Mouse (Mus musculus): ENCODE measurements around the gene Larp1. TPM values are rescaled to one million over a fixed set of nuclear protein-coding genes. Genes with fewer than 3 reads are reported as not detected.
A peak's percentile ranks its signal among the peaks of the same experiment; 100 is the strongest.
"Not testable (repeated sequence)": the region's sequence is repeated elsewhere in the genome, so short reads cannot be mapped to it uniquely, and the experiment has no call there.

The Larp1 gene
- polyA plus RNA-seq, 1 experiment from 2014 or later: 14.0 TPM

DNA sequence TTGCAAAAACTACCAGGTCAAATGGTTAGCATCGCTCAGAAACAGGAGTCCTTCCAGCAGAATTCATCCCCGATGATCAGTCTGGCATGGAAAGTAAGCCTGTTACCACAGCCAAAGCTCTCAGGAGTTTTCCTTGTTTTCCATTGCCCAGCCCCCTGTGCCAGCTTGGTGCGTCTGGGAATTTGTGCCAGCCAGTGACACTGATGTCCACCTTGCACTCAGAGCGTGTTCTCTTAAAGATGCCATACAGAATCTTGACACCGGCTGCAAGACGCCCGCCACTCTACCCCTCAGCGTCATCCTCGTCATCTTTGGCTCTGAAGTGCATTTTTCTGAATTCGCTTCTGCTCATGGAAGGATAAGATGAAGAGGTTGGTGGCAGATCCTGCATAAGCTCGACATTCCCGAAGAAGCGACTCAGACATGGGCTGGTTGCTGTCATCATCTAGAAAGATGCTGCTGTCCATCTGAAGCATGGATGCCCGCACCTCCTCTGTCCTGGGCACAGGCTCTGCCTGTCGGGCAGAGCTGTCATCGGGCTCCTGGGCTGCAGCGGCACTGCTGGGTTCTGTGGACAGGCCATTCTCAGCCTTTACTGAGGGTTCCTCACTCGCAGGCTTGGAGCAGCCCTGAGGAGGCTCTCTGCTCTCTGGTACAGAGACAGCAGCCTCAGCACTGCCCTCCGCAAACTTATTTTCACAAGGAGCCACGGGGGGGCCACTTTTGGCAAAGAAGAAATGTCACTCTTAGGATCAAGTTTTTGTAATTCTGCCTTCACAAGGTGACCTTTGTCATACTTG lies 88.2 kb downstream of the Larp1 start:
- Histone ChIP-seq H3K27ac (no peak overlapping the region), H3K4me2 (ENCODE audit: low read length) (peak overlapping the region; percentile 72), H3K4me3 (replicated peaks; ENCODE audit: low read depth, low read length) (0 out of 2 replicates have a peak overlapping the region, but pooled peaks have one; percentile 37), H3K9ac (ENCODE audit: low read depth, low read length) (no peak overlapping the region), H3K4me1 (replicated peaks; ENCODE audit: insufficient read depth, low read length) (peaks cover 3% of the 10 kb centered on the region; the same call in 1 of the 2 replicates), H3K9me3 (replicated peaks; ENCODE audit: low read length) (no peaks in the 10 kb centered on the region), H3K36me3 (ENCODE audit: insufficient read depth, low read length) (no peaks in the 10 kb centered on the region), H3K27me3 (ENCODE audit: insufficient read depth, low read length) (no peaks in the 10 kb centered on the region)
- no peak for TF ChIP-seq CTCF (IDR thresholded peaks at IDR 0.05; ENCODE audit: low read depth)
- WGBS: 56% methylated on average over 20 of the region's 20 CpGs
- ATAC-seq (replicated peaks; ENCODE audit: low FRiP score, low read depth) (no peak), DNase-seq (ENCODE audit: low spot score) (no peak)

DNA sequence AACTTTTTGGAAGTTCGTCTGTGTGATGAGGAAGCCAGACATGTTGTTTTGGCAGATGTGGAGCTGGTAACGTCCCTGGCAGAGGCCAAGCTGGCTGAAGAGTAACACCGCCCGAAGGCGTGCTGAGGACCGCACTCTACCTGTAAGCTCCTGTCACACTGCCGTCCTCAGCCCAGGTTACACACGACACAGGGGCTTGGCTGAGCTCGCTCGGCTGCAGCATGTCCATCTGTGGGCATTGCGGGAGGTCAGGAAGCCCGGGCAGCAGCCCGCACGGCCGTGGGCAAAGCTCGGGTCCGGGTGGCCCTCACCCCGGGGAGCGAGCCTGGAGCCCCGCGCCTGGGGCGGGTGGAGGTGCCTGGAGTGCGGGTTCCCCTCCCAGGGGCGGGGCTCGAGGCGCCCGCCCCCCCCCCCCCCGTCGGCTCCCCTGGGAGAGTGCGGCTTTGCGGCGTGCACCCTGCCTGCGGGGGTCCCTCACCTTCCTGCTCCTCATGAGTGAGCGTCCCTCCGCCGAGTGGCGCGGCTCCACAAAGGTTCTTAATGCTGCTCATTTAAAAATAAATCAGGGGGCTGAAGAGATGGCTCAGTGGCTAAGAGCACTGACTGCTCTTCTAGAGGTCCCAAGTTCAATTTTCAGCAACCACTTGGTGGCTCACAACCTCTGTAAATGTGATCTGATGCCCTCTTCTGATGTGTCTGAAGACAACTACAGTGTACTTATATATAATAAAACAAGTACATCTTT lies 88.9 kb downstream of the Larp1 start:
- H3K9ac ChIP-seq (ENCODE audit: low read depth, low read length): 0 out of 2 replicates have a peak overlapping the region, but pooled peaks have one; percentile 49
- no peak overlapping the region for H3K27ac ChIP-seq
- H3K27me3 ChIP-seq (ENCODE audit: insufficient read depth, low read length): no peaks in the 10 kb centered on the region
- peak overlapping the region; percentile 37 for H3K4me3 ChIP-seq (replicated peaks; ENCODE audit: low read depth, low read length)
- peaks cover 3% of the 10 kb centered on the region; the same call in 1 of the 2 replicates for H3K4me1 ChIP-seq (replicated peaks; ENCODE audit: insufficient read depth, low read length)
- ATAC-seq (replicated peaks; ENCODE audit: low FRiP score, low read depth): peak; percentile 44
- 3% methylated on average over 29 of the region's 38 CpGs for WGBS
- peak overlapping the region; percentile 72 for H3K4me2 ChIP-seq (ENCODE audit: low read length)
- no peak for TF ChIP-seq CTCF (IDR thresholded peaks at IDR 0.05; ENCODE audit: low read depth)
- H3K36me3 ChIP-seq (ENCODE audit: insufficient read depth, low read length): no peaks in the 10 kb centered on the region
- DNase-seq (ENCODE audit: low spot score): no peak
- H3K9me3 ChIP-seq (replicated peaks; ENCODE audit: low read length): no peaks in the 10 kb centered on the region

DNA sequence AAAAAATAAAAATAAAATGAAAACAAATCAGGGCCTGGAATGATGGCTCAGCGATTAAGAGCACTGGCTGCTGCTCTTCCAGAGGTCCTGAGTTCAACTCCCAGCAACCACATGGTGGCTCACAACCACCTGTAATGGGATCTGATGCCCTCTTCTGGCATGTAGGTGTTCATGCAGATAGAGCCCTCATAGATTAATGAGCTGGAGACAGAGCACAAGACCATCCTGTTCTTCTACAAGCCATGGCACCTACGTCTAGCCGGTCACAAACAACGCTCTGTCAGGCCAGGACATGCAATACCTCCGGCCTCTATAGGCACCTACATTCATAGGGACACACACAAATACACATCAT lies 89.5 kb downstream of the Larp1 start:
- H3K27ac ChIP-seq; DNase-seq (ENCODE audit: low spot score); ATAC-seq (replicated peaks; ENCODE audit: low FRiP score, low read depth); H3K27me3 ChIP-seq (ENCODE audit: insufficient read depth, low read length); H3K4me1 ChIP-seq (replicated peaks; ENCODE audit: insufficient read depth, low read length); H3K36me3 ChIP-seq (ENCODE audit: insufficient read depth, low read length); H3K9ac ChIP-seq (ENCODE audit: low read depth, low read length); H3K9me3 ChIP-seq (replicated peaks; ENCODE audit: low read length): not testable (repeated sequence)
- TF ChIP-seq CTCF (IDR thresholded peaks at IDR 0.05; ENCODE audit: low read depth): peak; percentile 56
- peak overlapping the region; percentile 37; the same call in 1 of the 2 replicates for H3K4me3 ChIP-seq (replicated peaks; ENCODE audit: low read depth, low read length)
- peak overlapping the region; percentile 72; the same call in 1 of the 2 replicates for H3K4me2 ChIP-seq (ENCODE audit: low read length)
- WGBS: 70% methylated on average over 5 of the region's 5 CpGs

DNA sequence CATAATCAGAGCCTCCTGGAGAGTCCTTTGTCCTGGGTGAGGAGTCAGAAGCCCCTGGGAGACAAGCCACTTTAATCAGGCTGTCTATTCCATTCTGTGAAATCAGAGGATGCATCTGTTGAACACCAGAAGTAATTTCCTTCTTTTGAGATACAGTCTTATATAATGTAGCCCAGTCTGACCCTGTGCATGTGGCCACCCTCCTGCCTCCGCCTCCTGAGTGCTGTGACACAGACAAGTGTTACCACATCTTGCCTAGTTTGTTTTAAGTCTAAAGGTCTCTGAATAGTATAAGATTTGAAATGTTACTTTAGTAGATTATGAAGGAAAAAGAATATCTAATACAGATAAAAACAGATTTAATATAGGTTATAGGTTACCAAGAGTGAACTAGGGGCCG lies 91.1 kb downstream of the Larp1 start:
- Histone ChIP-seq H3K4me3 (replicated peaks; ENCODE audit: low read depth, low read length) (no peak overlapping the region), H3K27me3 (ENCODE audit: insufficient read depth, low read length) (no peaks in the 10 kb centered on the region), H3K36me3 (ENCODE audit: insufficient read depth, low read length) (no peaks in the 10 kb centered on the region), H3K9me3 (replicated peaks; ENCODE audit: low read length) (no peaks in the 10 kb centered on the region), H3K4me2 (ENCODE audit: low read length) (no peak overlapping the region), H3K4me1 (replicated peaks; ENCODE audit: insufficient read depth, low read length) (no peaks in the 10 kb centered on the region), H3K27ac (no peak overlapping the region), H3K9ac (ENCODE audit: low read depth, low read length) (no peak overlapping the region)
- no peak for DNase-seq (ENCODE audit: low spot score)
- no peak for TF ChIP-seq CTCF (IDR thresholded peaks at IDR 0.05; ENCODE audit: low read depth)
- no peak for ATAC-seq (replicated peaks; ENCODE audit: low FRiP score, low read depth)
- WGBS: 83% methylated on average over 2 of the region's 2 CpGs

DNA sequence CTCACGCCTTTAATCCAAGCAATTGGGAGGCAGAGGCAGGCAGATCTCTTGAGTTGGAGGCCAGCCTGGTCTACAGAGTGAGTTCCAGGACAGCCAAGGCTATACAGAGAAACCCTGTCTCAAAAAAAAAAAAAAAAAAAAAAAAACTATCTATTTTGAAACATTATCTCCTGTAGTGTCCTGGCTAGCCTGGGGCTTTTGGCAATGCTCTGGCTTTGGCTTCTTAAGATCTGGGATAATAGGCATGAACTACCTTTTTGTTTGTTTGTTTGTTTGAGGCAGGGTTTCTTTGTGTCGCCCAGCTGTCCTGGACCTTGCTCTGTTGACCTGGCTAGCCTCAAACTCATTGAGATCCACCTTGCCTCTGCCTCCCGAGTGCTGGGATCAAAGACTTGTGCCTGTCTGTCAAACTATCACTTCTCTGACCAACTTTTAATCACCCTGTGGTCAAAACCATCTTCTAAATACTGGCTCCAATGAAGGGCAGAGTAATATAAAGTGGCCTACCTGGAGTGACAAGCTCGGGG lies 92.4 kb downstream of the Larp1 start:
- no peak for DNase-seq (ENCODE audit: low spot score)
- WGBS: 86% methylated on average over 4 of the region's 4 CpGs
- Histone ChIP-seq H3K27ac (no peak overlapping the region), H3K36me3 (ENCODE audit: insufficient read depth, low read length) (no peaks in the 10 kb centered on the region), H3K4me1 (replicated peaks; ENCODE audit: insufficient read depth, low read length) (no peaks in the 10 kb centered on the region), H3K27me3 (ENCODE audit: insufficient read depth, low read length) (no peaks in the 10 kb centered on the region), H3K9ac (ENCODE audit: low read depth, low read length) (no peak overlapping the region), H3K9me3 (replicated peaks; ENCODE audit: low read length) (no peaks in the 10 kb centered on the region), H3K4me3 (replicated peaks; ENCODE audit: low read depth, low read length) (no peak overlapping the region), H3K4me2 (ENCODE audit: low read length) (no peak overlapping the region)
- no peak for ATAC-seq (replicated peaks; ENCODE audit: low FRiP score, low read depth)
- TF ChIP-seq CTCF (IDR thresholded peaks at IDR 0.05; ENCODE audit: low read depth): no peak

DNA sequence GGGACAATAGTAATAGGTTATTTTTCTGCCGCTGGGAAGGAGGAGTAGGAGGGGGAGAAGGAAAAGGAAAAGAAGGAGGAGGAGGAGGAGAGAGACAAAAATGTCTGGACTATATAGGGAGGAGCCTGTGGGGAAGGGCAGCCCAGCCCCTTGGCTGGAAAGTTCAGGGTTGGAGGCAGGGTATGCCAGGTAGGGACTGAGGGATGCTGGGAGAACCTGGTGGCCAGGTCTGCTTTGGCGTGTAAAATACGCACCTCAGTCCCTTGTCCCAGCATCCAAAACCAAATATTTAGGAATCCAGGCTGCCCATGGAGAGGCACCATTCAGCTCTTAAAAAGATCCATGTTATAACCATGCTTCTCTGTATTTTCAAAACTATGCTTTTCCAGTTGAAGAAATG lies 93.3 kb downstream of the Larp1 start:
- no peak for TF ChIP-seq CTCF (IDR thresholded peaks at IDR 0.05; ENCODE audit: low read depth)
- ATAC-seq (replicated peaks; ENCODE audit: low FRiP score, low read depth) (no peak), DNase-seq (ENCODE audit: low spot score) (no peak)
- Histone ChIP-seq H3K36me3 (ENCODE audit: insufficient read depth, low read length) (no peaks in the 10 kb centered on the region), H3K4me2 (ENCODE audit: low read length) (no peak overlapping the region), H3K4me3 (replicated peaks; ENCODE audit: low read depth, low read length) (no peak overlapping the region), H3K27ac (no peak overlapping the region), H3K4me1 (replicated peaks; ENCODE audit: insufficient read depth, low read length) (no peaks in the 10 kb centered on the region), H3K27me3 (ENCODE audit: insufficient read depth, low read length) (no peaks in the 10 kb centered on the region), H3K9me3 (replicated peaks; ENCODE audit: low read length) (no peaks in the 10 kb centered on the region), H3K9ac (ENCODE audit: low read depth, low read length) (no peak overlapping the region)
- WGBS: 74% methylated on average over 3 of the region's 3 CpGs

All from kidney, postnatal 0 days (tissue).